Mouse (Mus musculus): Measurements from ENCODE around the gene Afdn.

DNA sequence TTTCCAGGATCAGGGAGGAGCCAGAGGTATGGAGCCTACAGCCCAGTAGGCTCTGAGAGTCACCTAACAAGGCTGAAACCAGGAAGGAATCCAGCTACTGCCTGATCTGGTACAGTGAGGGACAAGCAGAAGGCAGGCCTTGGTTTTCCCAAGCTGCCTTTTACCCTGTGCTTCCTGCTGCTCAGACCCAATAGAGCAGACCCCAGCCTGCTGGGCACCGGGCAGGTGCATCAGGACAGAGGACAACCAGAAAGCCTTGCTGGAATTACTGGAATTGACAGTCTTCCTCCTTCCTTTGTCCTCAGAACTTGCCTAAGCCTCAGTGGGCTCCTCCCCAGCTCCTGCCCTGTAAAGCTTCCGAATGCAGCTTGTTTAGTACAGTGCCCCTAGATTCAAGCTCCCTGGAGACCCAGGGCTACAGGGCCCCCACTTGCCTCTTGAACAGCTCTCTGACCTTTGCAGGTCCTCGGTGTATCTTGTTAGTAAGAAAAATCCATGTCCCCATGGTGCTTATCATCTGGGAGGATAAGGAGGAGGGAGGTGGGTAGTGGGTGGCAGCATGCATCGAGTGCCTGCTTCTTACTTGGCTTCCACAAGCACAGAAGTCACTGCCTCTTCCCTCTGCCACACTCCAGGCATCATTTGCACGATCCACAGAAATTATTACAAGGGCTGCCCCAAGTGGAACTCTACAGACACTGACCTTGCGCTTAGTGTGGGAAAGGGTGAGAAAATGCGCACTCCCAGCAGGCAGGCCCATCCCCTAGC is 17.2 kb upstream of the Afdn start:
- peak; percentile 7 for TF ChIP-seq EP300 (optimal IDR thresholded peaks at IDR 0.05)
- TF ChIP-seq CTCF (IDR thresholded peaks at IDR 0.05; ENCODE audit: low read depth) = no peak
